Mouse (Mus musculus) limb, embryonic 10.5 days (tissue): ENCODE results near the gene 6330409D20Rik. TPM values are rescaled to one million over a fixed set of nuclear protein-coding genes. Genes with fewer than 3 reads are reported as not detected.

ENCODE experiments used
- DNase-seq: peaks from one replicate; pipeline ENCODE4 v3.0.0-alpha.2; 2017; ENCODE audit warnings: low spot score
- H3K27ac ChIP-seq: fragments of 300-500 bp; sonication (generic); 2 replicates; pipeline ENCODE4 v1.5.1; 2016; ENCODE audit warnings: mild to moderate bottlenecking
- H3K27me3 ChIP-seq: fragments of 300-500 bp; sonication (generic); 2 replicates; pipeline ENCODE4 v1.6.1; 2016; ENCODE audit warnings: low read depth, mild to moderate bottlenecking; ENCODE audit not compliant: poor library complexity, severe bottlenecking
- H3K36me3 ChIP-seq: fragments of 300-500 bp; sonication (generic); 2 replicates; pipeline ENCODE4 v1.6.1; 2016; ENCODE audit warnings: mild to moderate bottlenecking, moderate library complexity
- H3K4me1 ChIP-seq: fragments of 300-500 bp; sonication (generic); 2 replicates; pipeline ENCODE4 v1.6.1; 2016
- H3K4me3 ChIP-seq: fragments of 300-500 bp; sonication (generic); 2 replicates; pipeline ENCODE4 v1.5.1; 2016; ENCODE audit warnings: mild to moderate bottlenecking, moderate library complexity
- H3K9me3 ChIP-seq: fragments of 300-500 bp; sonication (generic); replicated peaks from 2 replicates; pipeline ENCODE4 v1.6.1; 2016; ENCODE audit warnings: mild to moderate bottlenecking
- WGBS: fragments of 180-500 bp; shearing (Covaris S2); methylation state at CpG from one replicate; pipeline ENCODE4 v1.1.7; 2016; 5-methylcytosine and 5-hydroxymethylcytosine counted together
- polyA plus RNA-seq: library from polyadenylated mRNA; unstranded; fragments of >200 nt; fragmentation: Nextera tagmentation; extraction: Ambion mirVana; gene quantifications from 2 replicates; pipeline ENCODE4 v1.2.1, GENCODE M21; 2016

Gene 6330409D20Rik
- 0.14 TPM in 1 of 2 replicates, not detected in the other for polyA plus RNA-seq

GRCm38 (mm10) chr2:32740916-32741272 lies at the start of gene 6330409D20Rik:
TSS of gene 6330409D20Rik (minus strand) at chr2:32741016.
- peaks cover 61% of the 10 kb centered on the region for H3K27me3 ChIP-seq
- peaks cover 23% of the 10 kb centered on the region for H3K4me1 ChIP-seq
- no peaks in the 10 kb centered on the region for H3K9me3 ChIP-seq
- DNase-seq: no peak
- H3K36me3 ChIP-seq: peaks cover 11% of the 10 kb centered on the region
- peak within 1 kb of the TSS; percentile 60 for H3K4me3 ChIP-seq
- H3K27ac ChIP-seq: peak within 1 kb of the TSS; percentile 56; the same call in 1 of the 2 replicates
- WGBS: 9% methylated on average over 11 of the region's 11 CpGs

- no peak overlapping the region for H3K27ac ChIP-seq
- no peak for DNase-seq
- no peaks in the 10 kb centered on the region for H3K9me3 ChIP-seq
- no peak overlapping the region for H3K4me3 ChIP-seq
- H3K36me3 ChIP-seq: peaks cover under 1% of the 10 kb centered on the region; the same call in 1 of the 2 replicates
- peaks cover 13% of the 10 kb centered on the region for H3K4me1 ChIP-seq
- WGBS: 55% methylated on average over 2 of the region's 2 CpGs
- no peaks in the 10 kb centered on the region for H3K27me3 ChIP-seq
These were observed 47.8 kb upstream of the 6330409D20Rik start for GRCm38 (mm10) chr2:32788581-32788980.

- no peak overlapping the region for H3K27ac ChIP-seq
- WGBS: 60% methylated on average over 6 of the region's 6 CpGs
- no peaks in the 10 kb centered on the region for H3K9me3 ChIP-seq
- H3K27me3 ChIP-seq: no peaks in the 10 kb centered on the region
- no peaks in the 10 kb centered on the region for H3K36me3 ChIP-seq
- H3K4me3 ChIP-seq: no peak overlapping the region
- peaks cover 14% of the 10 kb centered on the region for H3K4me1 ChIP-seq
- DNase-seq: no peak
These were observed 46.4 kb upstream of the 6330409D20Rik start for GRCm38 (mm10) chr2:32787176-32787575.

- H3K36me3 ChIP-seq: no peaks in the 10 kb centered on the region
- WGBS: 63% methylated on average over 4 of the region's 4 CpGs
- H3K4me3 ChIP-seq: no peak within 1 kb of the TSS
- peaks cover 16% of the 10 kb centered on the region for H3K4me1 ChIP-seq
- H3K9me3 ChIP-seq: no peaks in the 10 kb centered on the region
- H3K27me3 ChIP-seq: no peaks in the 10 kb centered on the region
- no peak for DNase-seq
- peak within 1 kb of the TSS; percentile 53 for H3K27ac ChIP-seq
These were observed 43.3 kb upstream of the 6330409D20Rik start, which contains the start of gene Cfap157 for GRCm38 (mm10) chr2:32784048-32784681. TSS of gene Cfap157 (minus strand) at chr2:32784428.

GRCm38 (mm10) chr2:32781710-32782109 lies 40.9 kb upstream of the 6330409D20Rik start:
- Histone ChIP-seq H3K9me3 (no peaks in the 10 kb centered on the region), H3K27ac (no peak overlapping the region), H3K4me3 (no peak overlapping the region), H3K36me3 (no peaks in the 10 kb centered on the region), H3K4me1 (peaks cover 15% of the 10 kb centered on the region), H3K27me3 (peaks cover 6% of the 10 kb centered on the region)
- no peak for DNase-seq
- 74% methylated on average over 6 of the region's 6 CpGs for WGBS

- Histone ChIP-seq H3K36me3 (no peaks in the 10 kb centered on the region), H3K9me3 (no peaks in the 10 kb centered on the region), H3K27ac (no peak overlapping the region), H3K27me3 (peaks cover 13% of the 10 kb centered on the region), H3K4me3 (no peak overlapping the region), H3K4me1 (peaks cover 33% of the 10 kb centered on the region)
- WGBS: 90% methylated on average over 6 of the region's 6 CpGs
- no peak for DNase-seq
These were observed 38.9 kb upstream of the 6330409D20Rik start for GRCm38 (mm10) chr2:32779714-32780113.

- peak; percentile 73 for DNase-seq
- H3K4me1 ChIP-seq: peaks cover 31% of the 10 kb centered on the region
- peaks cover 13% of the 10 kb centered on the region for H3K27me3 ChIP-seq
- WGBS: 17% methylated on average over 8 of the region's 8 CpGs
- no peak overlapping the region for H3K27ac ChIP-seq
- H3K36me3 ChIP-seq: no peaks in the 10 kb centered on the region
- no peaks in the 10 kb centered on the region for H3K9me3 ChIP-seq
- H3K4me3 ChIP-seq: no peak overlapping the region
These were observed 38.3 kb upstream of the 6330409D20Rik start for GRCm38 (mm10) chr2:32779131-32779530.

GRCm38 (mm10) chr2:32778081-32778480 lies 37.3 kb upstream of the 6330409D20Rik start:
- no peaks in the 10 kb centered on the region for H3K9me3 ChIP-seq
- no peak overlapping the region for H3K4me3 ChIP-seq
- 88% methylated on average over 6 of the region's 6 CpGs for WGBS
- no peaks in the 10 kb centered on the region for H3K36me3 ChIP-seq
- no peak for DNase-seq
- peaks cover 13% of the 10 kb centered on the region for H3K27me3 ChIP-seq
- H3K4me1 ChIP-seq: peaks cover 24% of the 10 kb centered on the region
- H3K27ac ChIP-seq: no peak overlapping the region

- 20% methylated on average over 22 of the region's 22 CpGs for WGBS
- Histone ChIP-seq H3K9me3 (no peaks in the 10 kb centered on the region), H3K4me1 (peaks cover 31% of the 10 kb centered on the region), H3K27me3 (peaks cover 13% of the 10 kb centered on the region), H3K27ac (no peak overlapping the region), H3K36me3 (no peaks in the 10 kb centered on the region), H3K4me3 (peak overlapping the region; percentile 66)
- peak; percentile 40 for DNase-seq
These were observed 35.4 kb upstream of the 6330409D20Rik start for GRCm38 (mm10) chr2:32776192-32776591.

- peak; percentile 98 for DNase-seq
- peaks cover 13% of the 10 kb centered on the region for H3K27me3 ChIP-seq
- peaks cover 31% of the 10 kb centered on the region for H3K4me1 ChIP-seq
- no peaks in the 10 kb centered on the region for H3K9me3 ChIP-seq
- WGBS: under 1% methylated on average over 46 of the region's 46 CpGs
- no peaks in the 10 kb centered on the region for H3K36me3 ChIP-seq
- H3K4me3 ChIP-seq: peak within 1 kb of the TSS; percentile 66
- H3K27ac ChIP-seq: peak within 1 kb of the TSS; percentile 79
These were observed 34.7 kb upstream of the 6330409D20Rik start, which contains the start of the genes Ttc16 and Ptrh1 for GRCm38 (mm10) chr2:32775359-32776074. TSS of gene Ttc16 (minus strand) at chr2:32775633. TSS of gene Ptrh1 (plus strand) at chr2:32775786.

- Histone ChIP-seq H3K4me1 (peaks cover 31% of the 10 kb centered on the region), H3K9me3 (no peaks in the 10 kb centered on the region), H3K36me3 (no peaks in the 10 kb centered on the region), H3K4me3 (no peak overlapping the region), H3K27me3 (peaks cover 13% of the 10 kb centered on the region), H3K27ac (no peak overlapping the region)
- 84% methylated on average over 8 of the region's 8 CpGs for WGBS
- no peak for DNase-seq
These were observed 31.9 kb upstream of the 6330409D20Rik start for GRCm38 (mm10) chr2:32772626-32773279.

GRCm38 (mm10) chr2:32771886-32772285 lies 31.1 kb upstream of the 6330409D20Rik start:
- peaks cover 35% of the 10 kb centered on the region for H3K4me1 ChIP-seq
- WGBS: 29% methylated on average over 12 of the region's 12 CpGs
- no peaks in the 10 kb centered on the region for H3K36me3 ChIP-seq
- no peak overlapping the region for H3K27ac ChIP-seq
- no peak for DNase-seq
- H3K4me3 ChIP-seq: no peak overlapping the region
- no peaks in the 10 kb centered on the region for H3K9me3 ChIP-seq
- H3K27me3 ChIP-seq: peaks cover 9% of the 10 kb centered on the region
